Mouse (Mus musculus) adrenal gland, postnatal 14 days (tissue): ENCODE results near the gene Tjp2. TPM values are rescaled to one million over a fixed set of nuclear protein-coding genes. Genes with fewer than 3 reads are reported as not detected.
"Not testable (repeated sequence)": the region's sequence is repeated elsewhere in the genome, so short reads cannot be mapped to it uniquely, and the experiment has no call there.

Experiments
- DNase-seq: peaks from one replicate; pipeline ENCODE4 v3.0.0; 2021; ENCODE audit warnings: mixed read lengths
- long read RNA-seq, 2 experiments: library from polyadenylated mRNA; stranded (forward); transcript quantifications; one replicate each; pipeline ENCODE4 v2.0.0; 2021
- total RNA-seq: library from RNA; stranded (reverse); gene quantifications from 2 replicates; pipeline ENCODE4 v1.2.3, GENCODE M21; 2021

Tjp2 gene
- total RNA-seq, result 11.2 and 11.8 TPM in 2 replicates
- long read RNA-seq, experiment 1, full-length matches to known transcripts, result 2 of 9 reads
- long read RNA-seq, experiment 1, partial matches to known transcripts, result 5 of 9 reads
- long read RNA-seq, experiment 1, other reads (novel, unspliced or antisense), result 2 of 9 reads
- long read RNA-seq, experiment 2, full-length matches to known transcripts, result 3 of 7 reads
- long read RNA-seq, experiment 2, partial matches to known transcripts, result 1 of 7 reads
- long read RNA-seq, experiment 2, other reads (novel, unspliced or antisense), result 3 of 7 reads

- peak; percentile 77 for DNase-seq
These were observed at the start of gene Tjp2 for GRCm38 (mm10) chr19:24224500-24225304. Gene Tjp2, minus strand, starts transcription at chr19:24225030.

- DNase-seq, result no peak
These were observed 49.5 kb upstream of the Tjp2 start for GRCm38 (mm10) chr19:24274281-24274680.

GRCm38 (mm10) chr19:24271746-24272426 is 47.1 kb upstream of the Tjp2 start:
- DNase-seq, result peak; percentile 89

GRCm38 (mm10) chr19:24271326-24271725 is 46.5 kb upstream of the Tjp2 start:
- peak; percentile 73 for DNase-seq

GRCm38 (mm10) chr19:24268531-24268930 is 43.7 kb upstream of the Tjp2 start:
- DNase-seq, result no peak

- no peak for DNase-seq
These were observed 41.4 kb upstream of the Tjp2 start for GRCm38 (mm10) chr19:24266046-24266830.

- DNase-seq, result peak; percentile 89
These were observed 40.2 kb upstream of the Tjp2 start for GRCm38 (mm10) chr19:24264991-24265390.

GRCm38 (mm10) chr19:24262736-24263135 is 37.9 kb upstream of the Tjp2 start:
- DNase-seq, result no peak

GRCm38 (mm10) chr19:24259390-24260351 is 34.8 kb upstream of the Tjp2 start:
- no peak for DNase-seq

- DNase-seq, result peak; percentile 29
These were observed 33.5 kb upstream of the Tjp2 start for GRCm38 (mm10) chr19:24258368-24258767.

GRCm38 (mm10) chr19:24257962-24258361 is 33.1 kb upstream of the Tjp2 start:
- no peak for DNase-seq

- DNase-seq, result no peak
These were observed 28.9 kb upstream of the Tjp2 start for GRCm38 (mm10) chr19:24253657-24254260.

GRCm38 (mm10) chr19:24251869-24252268 is 27.0 kb upstream of the Tjp2 start:
- DNase-seq, result no peak

GRCm38 (mm10) chr19:24243340-24243739 is 18.5 kb upstream of the Tjp2 start:
- no peak for DNase-seq

- peak; percentile 37 for DNase-seq
These were observed 17.1 kb upstream of the Tjp2 start for GRCm38 (mm10) chr19:24241799-24242546.

- no peak for DNase-seq
These were observed 16.4 kb upstream of the Tjp2 start for GRCm38 (mm10) chr19:24241271-24241670.

GRCm38 (mm10) chr19:24238011-24238410 is 13.2 kb upstream of the Tjp2 start:
- no peak for DNase-seq

- not testable (repeated sequence) for DNase-seq
These were observed 7.5 kb upstream of the Tjp2 start for GRCm38 (mm10) chr19:24232356-24232755.

- peak; percentile 64 for DNase-seq
These were observed 471 bp upstream of the Tjp2 start for GRCm38 (mm10) chr19:24225305-24225696.

- peak; percentile 29 for DNase-seq
These were observed 979 bp downstream of the Tjp2 start for GRCm38 (mm10) chr19:24223851-24224251.
